23 mouse cellular contexts compared by ENCODE assay signal in genomic region chr1:12367872-12368271, GRCm38 (mm10).
DNase-seq lines count a peak whose midpoint lies in the region; ATAC-seq lines count a peak whose summit lies in the region.
"Had no signal": no experiment of that assay in that cellular context is flagged by ENCODE, and none has a peak within 500 bp of the region (broad histone marks: within the 10 kb centered on the region; RNA-seq: fewer than 3 reads in every experiment).

No protein-coding gene starts in this region.

- no peak overlapping the region for H3K4me3 ChIP-seq in kidney, embryonic 14.5 days (ENCODE audit: low read length)
- H3K4me3 ChIP-seq: erythroblast, embryonic 14.5 days; heart, embryonic 10.5 days; hindbrain, embryonic 15.5 days; liver, embryonic 12.5 days; midbrain, embryonic 12.5 days had no signal

- no peaks in the 10 kb centered on the region for H3K9me3 ChIP-seq in kidney, embryonic 14.5 days (ENCODE audit: control insufficient read depth, low read length)
- H3K9me3 ChIP-seq: heart, embryonic 10.5 days; hindbrain, embryonic 15.5 days; liver, embryonic 12.5 days; midbrain, embryonic 12.5 days had no signal

- no peaks in the 10 kb centered on the region for H3K4me1 ChIP-seq in kidney, embryonic 14.5 days (ENCODE audit: control insufficient read depth, insufficient read depth, low read length)
- H3K4me1 ChIP-seq: heart, embryonic 10.5 days; hindbrain, embryonic 15.5 days; liver, embryonic 12.5 days; midbrain, embryonic 12.5 days had no signal

- H3K36me3 ChIP-seq in kidney, embryonic 14.5 days (ENCODE audit: control insufficient read depth, insufficient read depth, low read length), result no peaks in the 10 kb centered on the region
- H3K36me3 ChIP-seq: heart, embryonic 10.5 days; hindbrain, embryonic 15.5 days; liver, embryonic 12.5 days; midbrain, embryonic 12.5 days had no signal

- DNase-seq in right cerebral cortex, adult 18-20 months, result peak; percentile 73
- DNase-seq in right cerebral cortex, postnatal 4 days, result no peak
- peak; percentile 39 for DNase-seq in layer of hippocampus, adult 9-10 months (ENCODE audit: low spot score)
- peak; percentile 58 to 60 for DNase-seq in left cerebral cortex, postnatal 14 days (ENCODE audit: low spot score in 2 of 2)
- DNase-seq in telencephalon, adult 2 months (ENCODE audit: low read depth, low spot score), result peak; percentile 91
- no peak for DNase-seq in heart, postnatal 4 days
- DNase-seq in cerebellum, adult 8-10 months, result no peak
- DNase-seq: adrenal gland, postnatal 14 days; cerebellum, postnatal 14 days; gastrocnemius, postnatal 10 days; heart, postnatal 10 days; kidney, postnatal 14 days; lung, embryonic 14.5 days; spleen, adult 18-20 months had no signal

- 97% methylated on average over 6 of the region's 6 CpGs for WGBS in kidney, embryonic 14.5 days

- no peak overlapping the region for H3K27ac ChIP-seq in kidney, embryonic 14.5 days (ENCODE audit: low read depth, low read length)
- H3K27ac ChIP-seq: heart, embryonic 10.5 days; hindbrain, embryonic 15.5 days; liver, embryonic 12.5 days; macrophage; midbrain, embryonic 12.5 days had no signal

- no peak for ATAC-seq in kidney, embryonic 14.5 days (ENCODE audit: low FRiP score, low TSS enrichment)
- ATAC-seq: forebrain, embryonic 14.5 days; intestine, embryonic 16.5 days; liver, embryonic 12.5 days had no signal

- intact Hi-C loops in left cerebral cortex, postnatal 14 days (cut with DNase I), result no loop called here

- H3K4me2 ChIP-seq in kidney, embryonic 14.5 days (replicated peaks; ENCODE audit: low read depth, low read length), result no peak overlapping the region
- H3K4me2 ChIP-seq: hindbrain, embryonic 15.5 days; liver, embryonic 12.5 days; lung, embryonic 14.5 days; midbrain, embryonic 12.5 days had no signal

- no peaks in the 10 kb centered on the region for H3K27me3 ChIP-seq in kidney, embryonic 14.5 days (ENCODE audit: control insufficient read depth, insufficient read depth, low read length)
- H3K27me3 ChIP-seq: hindbrain, embryonic 15.5 days; liver, embryonic 12.5 days; midbrain, embryonic 12.5 days had no signal

- H3K9ac ChIP-seq in kidney, embryonic 14.5 days (ENCODE audit: low read depth, low read length), result no peak overlapping the region
- H3K9ac ChIP-seq: hindbrain, embryonic 15.5 days; liver, embryonic 12.5 days; lung, embryonic 14.5 days; midbrain, embryonic 12.5 days had no signal

Comparison
In these comparisons a context has a peak if more than half of its experiments do, and no peak if none do; other contexts are left out.
1. DNase-seq: peak in right cerebral cortex, adult 18-20 months (single experiment), layer of hippocampus, adult 9-10 months (single experiment), left cerebral cortex, postnatal 14 days (2 of 2) and telencephalon, adult 2 months (single experiment); none in right cerebral cortex, postnatal 4 days (single experiment), heart, postnatal 4 days (single experiment) and cerebellum, adult 8-10 months (single experiment).